Mouse (Mus musculus) neural tube, embryonic 14.5 days (tissue): ENCODE data around the gene Rasal3. TPM values are rescaled to one million over a fixed set of nuclear protein-coding genes. Genes with fewer than 3 reads are reported as not detected.

Source experiments
- ATAC-seq: fragments of 200-750 bp; cut with Nextera tagmentation; 2 replicates; pipeline ENCODE4 v1.8.0; 2017; ENCODE audit warnings: low read depth, mild to moderate bottlenecking, moderate TSS enrichment, moderate library complexity
- H3K27ac ChIP-seq: fragments of 300-500 bp; sonication (generic); 2 replicates; pipeline ENCODE4 v1.5.1; 2014; ENCODE audit warnings: low read depth, mild to moderate bottlenecking, control low read depth, low read length, moderate library complexity, mixed read lengths
- H3K27me3 ChIP-seq: fragments of 300-500 bp; sonication (generic); 2 replicates; pipeline ENCODE4 v1.6.1; 2014; ENCODE audit warnings: low read length; ENCODE audit not compliant: control insufficient read depth, insufficient read depth
- H3K36me3 ChIP-seq: fragments of 300-500 bp; sonication (generic); 2 replicates; pipeline ENCODE4 v1.6.1; 2014; ENCODE audit warnings: low read length, mixed read lengths; ENCODE audit not compliant: control insufficient read depth, insufficient read depth
- H3K4me1 ChIP-seq: fragments of 300-500 bp; sonication (generic); 2 replicates; pipeline ENCODE4 v1.6.1; 2014; ENCODE audit warnings: low read length; ENCODE audit not compliant: control insufficient read depth, insufficient read depth
- H3K4me2 ChIP-seq: fragments of 300-500 bp; sonication (generic); 2 replicates; pipeline ENCODE4 v1.6.1; 2014; ENCODE audit warnings: mild to moderate bottlenecking, low read depth, low read length, control low read depth
- H3K4me3 ChIP-seq: fragments of 300-500 bp; sonication (generic); 2 replicates; pipeline ENCODE4 v1.5.1; 2014; ENCODE audit warnings: low read depth, low read length, control low read depth, mixed read lengths
- H3K9ac ChIP-seq: fragments of 300-500 bp; sonication (generic); replicated peaks from 2 replicates; pipeline ENCODE4 v1.6.1; 2014; ENCODE audit warnings: low read depth, mild to moderate bottlenecking, control low read depth, low read length, mixed read lengths
- H3K9me3 ChIP-seq: fragments of 300-500 bp; sonication (generic); 2 replicates; pipeline ENCODE4 v1.6.1; 2016; ENCODE audit warnings: low read length; ENCODE audit not compliant: control insufficient read depth
- WGBS: fragments of 180-500 bp; shearing (Covaris S2); extraction: QIAGEN DNeasy Blood & Tissue Kit; methylation state at CpG from one replicate; pipeline ENCODE4 v1.1.7; 2014; 5-methylcytosine and 5-hydroxymethylcytosine counted together
- polyA plus RNA-seq: library from polyadenylated mRNA; unstranded; fragments of >200 nt; fragmentation: Nextera tagmentation; extraction: Ambion mirVana; gene quantifications from 2 replicates; pipeline ENCODE4 v1.2.1, GENCODE M21; 2014

Rasal3 gene
- polyA plus RNA-seq, 1 experiment from 2014 or later, result 0.42 TPM

- H3K27me3 ChIP-seq, result no peaks in the 10 kb centered on the region
- H3K9me3 ChIP-seq, result no peaks in the 10 kb centered on the region
- ATAC-seq, result no peak
Measured at GRCm38 (mm10) chr17:32434324-32434723, 30.9 kb upstream of the Rasal3 start.

GRCm38 (mm10) chr17:32431972-32432371 is 28.6 kb upstream of the Rasal3 start:
- Histone ChIP-seq H3K27ac (no peak overlapping the region), H3K4me1 (no peaks in the 10 kb centered on the region), H3K9ac (no peak overlapping the region), H3K27me3 (no peaks in the 10 kb centered on the region), H3K4me2 (no peak overlapping the region), H3K36me3 (no peaks in the 10 kb centered on the region), H3K4me3 (no peak overlapping the region), H3K9me3 (no peaks in the 10 kb centered on the region)
- ATAC-seq, result no peak
- 53% methylated on average over 3 of the region's 3 CpGs for WGBS

More at GRCm38 (mm10) chr17:32434324-32434723, 30.9 kb upstream of the Rasal3 start:
- 69% methylated on average over 4 of the region's 4 CpGs for WGBS
- Histone ChIP-seq H3K4me2 (no peak overlapping the region), H3K36me3 (no peaks in the 10 kb centered on the region), H3K4me3 (no peak overlapping the region), H3K9ac (no peak overlapping the region), H3K27ac (no peak overlapping the region), H3K4me1 (no peaks in the 10 kb centered on the region)

- Histone ChIP-seq H3K4me3 (no peak overlapping the region), H3K4me1 (no peaks in the 10 kb centered on the region), H3K27me3 (no peaks in the 10 kb centered on the region), H3K36me3 (no peaks in the 10 kb centered on the region), H3K9me3 (no peaks in the 10 kb centered on the region), H3K4me2 (no peak overlapping the region), H3K27ac (no peak overlapping the region), H3K9ac (no peak overlapping the region)
- no peak for ATAC-seq
Measured at GRCm38 (mm10) chr17:32426610-32427009, 23.2 kb upstream of the Rasal3 start.

- no peaks in the 10 kb centered on the region for H3K9me3 ChIP-seq
- no peak within 1 kb of the TSS for H3K4me2 ChIP-seq
- no peaks in the 10 kb centered on the region for H3K4me1 ChIP-seq
- H3K36me3 ChIP-seq, result no peaks in the 10 kb centered on the region
- H3K27me3 ChIP-seq, result no peaks in the 10 kb centered on the region
- no peak within 1 kb of the TSS for H3K27ac ChIP-seq
- H3K9ac ChIP-seq, result no peak within 1 kb of the TSS
- H3K4me3 ChIP-seq, result no peak within 1 kb of the TSS
- 87% methylated on average over 2 of the region's 2 CpGs for WGBS
- ATAC-seq, result no peak
Measured at GRCm38 (mm10) chr17:32424034-32424433, 20.7 kb upstream of the Rasal3 start, which contains the start of gene Pglyrp2. Gene Pglyrp2 (minus strand): TSS chr17:32424167.

- no peak overlapping the region for H3K4me3 ChIP-seq
- H3K36me3 ChIP-seq, result no peaks in the 10 kb centered on the region
- ATAC-seq, result no peak
- H3K4me2 ChIP-seq, result no peak overlapping the region
- H3K27me3 ChIP-seq, result no peaks in the 10 kb centered on the region
- H3K9ac ChIP-seq, result no peak overlapping the region
- WGBS, result 87% methylated on average over 8 of the region's 8 CpGs
- no peaks in the 10 kb centered on the region for H3K4me1 ChIP-seq
- H3K27ac ChIP-seq, result no peak overlapping the region
- H3K9me3 ChIP-seq, result no peaks in the 10 kb centered on the region
Measured at GRCm38 (mm10) chr17:32420781-32421180, 17.4 kb upstream of the Rasal3 start.

GRCm38 (mm10) chr17:32419989-32420388 is 16.6 kb upstream of the Rasal3 start:
- Histone ChIP-seq H3K4me2 (no peak overlapping the region), H3K4me3 (no peak overlapping the region), H3K27me3 (no peaks in the 10 kb centered on the region), H3K4me1 (no peaks in the 10 kb centered on the region), H3K9ac (no peak overlapping the region), H3K27ac (no peak overlapping the region), H3K36me3 (no peaks in the 10 kb centered on the region), H3K9me3 (no peaks in the 10 kb centered on the region)
- no peak for ATAC-seq
- WGBS, result 82% methylated on average over 2 of the region's 2 CpGs

GRCm38 (mm10) chr17:32416771-32417170 is 13.4 kb upstream of the Rasal3 start:
- no peaks in the 10 kb centered on the region for H3K27me3 ChIP-seq
- H3K27ac ChIP-seq, result no peak overlapping the region
- H3K4me2 ChIP-seq, result no peak overlapping the region
- no peak overlapping the region for H3K4me3 ChIP-seq
- no peak overlapping the region for H3K9ac ChIP-seq
- 94% methylated on average over 14 of the region's 14 CpGs for WGBS
- no peaks in the 10 kb centered on the region for H3K36me3 ChIP-seq
- no peak for ATAC-seq
- no peaks in the 10 kb centered on the region for H3K4me1 ChIP-seq
- H3K9me3 ChIP-seq, result no peaks in the 10 kb centered on the region

- Histone ChIP-seq H3K27me3 (no peaks in the 10 kb centered on the region), H3K4me2 (no peak overlapping the region), H3K4me3 (no peak overlapping the region), H3K4me1 (no peaks in the 10 kb centered on the region), H3K36me3 (no peaks in the 10 kb centered on the region), H3K27ac (no peak overlapping the region), H3K9me3 (no peaks in the 10 kb centered on the region), H3K9ac (no peak overlapping the region)
- 54% methylated on average over 24 of the region's 24 CpGs for WGBS
- no peak for ATAC-seq
Measured at GRCm38 (mm10) chr17:32415417-32416020, 12.1 kb upstream of the Rasal3 start.

- Histone ChIP-seq H3K27ac (no peak overlapping the region), H3K4me1 (no peaks in the 10 kb centered on the region), H3K9ac (no peak overlapping the region), H3K27me3 (no peaks in the 10 kb centered on the region), H3K4me3 (no peak overlapping the region), H3K4me2 (no peak overlapping the region), H3K36me3 (no peaks in the 10 kb centered on the region), H3K9me3 (no peaks in the 10 kb centered on the region)
- no peak for ATAC-seq
- WGBS, result 88% methylated on average over 6 of the region's 6 CpGs
Measured at GRCm38 (mm10) chr17:32411898-32412297, 8.5 kb upstream of the Rasal3 start.
